Mouse (Mus musculus) midbrain, embryonic 11.5 days (tissue): ENCODE measurements around the gene C1qtnf9. TPM values are rescaled to one million over a fixed set of nuclear protein-coding genes. Genes with fewer than 3 reads are reported as not detected.

Experiments
- ATAC-seq: fragments of 200-750 bp; cut with Nextera tagmentation; 2 replicates; pipeline ENCODE4 v1.8.0; 2017; ENCODE audit warnings: moderate TSS enrichment, moderate library complexity; ENCODE audit not compliant: low FRiP score
- DNase-seq: peaks from one replicate; pipeline ENCODE4 v3.0.0; 2015; ENCODE audit warnings: low spot score; ENCODE audit errors: missing footprints
- H3K27ac ChIP-seq: fragments of 300-500 bp; sonication (generic); 2 replicates; pipeline ENCODE4 v1.5.1; 2014; ENCODE audit warnings: low read depth, low read length
- H3K27me3 ChIP-seq: fragments of 300-500 bp; sonication (generic); 2 replicates; pipeline ENCODE4 v1.6.1; 2014; ENCODE audit warnings: mild to moderate bottlenecking, low read length, moderate library complexity, mixed read lengths; ENCODE audit not compliant: control insufficient read depth, insufficient read depth
- H3K36me3 ChIP-seq: fragments of 300-500 bp; sonication (generic); 2 replicates; pipeline ENCODE4 v1.6.1; 2014; ENCODE audit warnings: mild to moderate bottlenecking, low read length, moderate library complexity, mixed read lengths; ENCODE audit not compliant: control insufficient read depth, insufficient read depth
- H3K4me1 ChIP-seq: fragments of 300-500 bp; sonication (generic); 2 replicates; pipeline ENCODE4 v1.6.1; 2014; ENCODE audit warnings: low read length; ENCODE audit not compliant: control insufficient read depth, insufficient read depth
- H3K4me2 ChIP-seq: fragments of 300-500 bp; sonication (generic); 2 replicates; pipeline ENCODE4 v1.6.1; 2014; ENCODE audit warnings: mild to moderate bottlenecking, moderate library complexity
- H3K4me3 ChIP-seq: fragments of 300-500 bp; sonication (generic); 2 replicates; pipeline ENCODE4 v1.5.1; 2014; ENCODE audit warnings: low read depth, low read length
- H3K9ac ChIP-seq: fragments of 300-500 bp; sonication (generic); 2 replicates; pipeline ENCODE4 v1.6.1; 2014; ENCODE audit warnings: low read length
- H3K9me3 ChIP-seq: fragments of 300-500 bp; sonication (generic); 2 replicates; pipeline ENCODE4 v1.6.1; 2016; ENCODE audit warnings: low read length; ENCODE audit not compliant: control insufficient read depth
- WGBS: fragments of 180-500 bp; shearing (Covaris S2); extraction: QIAGEN DNeasy Blood & Tissue Kit; methylation state at CpG from one replicate; pipeline ENCODE4 v1.1.7; 2014; 5-methylcytosine and 5-hydroxymethylcytosine counted together
- polyA plus RNA-seq: library from polyadenylated mRNA; unstranded; fragments of >200 nt; fragmentation: Nextera tagmentation; extraction: Ambion mirVana; gene quantifications from 2 replicates; pipeline ENCODE4 v1.2.1, GENCODE M21; 2014

Gene C1qtnf9
- polyA plus RNA-seq, 1 experiment from 2014 or later = not detected

DNA sequence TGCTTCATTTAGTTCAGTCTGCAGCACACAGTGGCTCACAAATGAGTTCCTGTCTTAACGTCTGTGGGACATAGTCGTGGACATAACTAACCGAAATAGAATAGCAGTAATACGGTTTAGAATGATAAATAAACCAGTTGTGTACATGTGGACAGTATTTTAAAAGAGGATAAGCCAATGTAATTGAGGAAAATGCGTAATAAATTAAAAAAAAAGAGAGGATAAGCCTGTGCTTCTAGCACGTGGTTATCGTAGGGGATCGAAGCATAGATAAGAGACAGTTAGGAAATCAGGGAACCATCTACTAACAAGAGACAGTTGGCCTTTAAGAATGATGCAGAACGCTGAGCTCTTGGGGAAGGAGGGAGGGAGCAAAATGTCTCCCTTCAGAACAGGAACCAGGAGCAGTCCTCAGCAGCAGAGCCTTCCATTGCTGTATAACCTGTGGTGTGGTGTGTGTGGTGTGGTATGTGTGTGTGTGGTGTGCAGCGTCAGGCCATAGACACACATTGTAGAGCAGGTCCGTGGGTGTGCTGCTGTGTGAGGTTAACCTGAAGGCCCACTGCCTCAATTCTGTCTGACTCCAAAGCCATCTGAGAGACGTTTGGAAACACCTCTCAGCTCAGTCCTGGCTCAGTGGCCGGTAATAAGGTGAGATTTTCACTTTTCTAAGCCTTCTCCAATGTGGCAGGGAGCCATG lies 31.9 kb upstream of the C1qtnf9 start:
- no peak for DNase-seq
- Histone ChIP-seq H3K27ac (peak overlapping the region; percentile 73), H3K4me1 (peaks cover 43% of the 10 kb centered on the region), H3K9ac (peak overlapping the region; percentile 11; the same call in 1 of the 2 replicates), H3K27me3 (no peaks in the 10 kb centered on the region), H3K9me3 (no peaks in the 10 kb centered on the region), H3K4me2 (no peak overlapping the region), H3K4me3 (no peak overlapping the region), H3K36me3 (no peaks in the 10 kb centered on the region)
- 61% methylated on average over 13 of the region's 13 CpGs for WGBS
- no peak for ATAC-seq

- peak overlapping the region; percentile 73 for H3K27ac ChIP-seq
- H3K9ac ChIP-seq = peak overlapping the region; percentile 11; the same call in 1 of the 2 replicates
- peaks cover 43% of the 10 kb centered on the region for H3K4me1 ChIP-seq
- 9% methylated on average over 4 of the region's 4 CpGs for WGBS
- H3K9me3 ChIP-seq = no peaks in the 10 kb centered on the region
- peak overlapping the region; percentile 27; the same call in 1 of the 2 replicates for H3K4me2 ChIP-seq
- ATAC-seq (peak; percentile 63), DNase-seq (peak; percentile 93)
- no peaks in the 10 kb centered on the region for H3K27me3 ChIP-seq
- H3K4me3 ChIP-seq = no peak overlapping the region
- no peaks in the 10 kb centered on the region for H3K36me3 ChIP-seq
Measured at GRCm38 (mm10) chr14:60736591-60737192, 31.2 kb upstream of the C1qtnf9 start.

- peak; percentile 88 for DNase-seq
- ATAC-seq = peak; percentile 41
Measured at GRCm38 (mm10) chr14:60737202-60737611, 30.7 kb upstream of the C1qtnf9 start.

GRCm38 (mm10) chr14:60738434-60738938 lies 29.4 kb upstream of the C1qtnf9 start:
- 66% methylated on average over 10 of the region's 10 CpGs for WGBS
- Histone ChIP-seq H3K4me1 (peaks cover 33% of the 10 kb centered on the region), H3K27me3 (no peaks in the 10 kb centered on the region), H3K36me3 (no peaks in the 10 kb centered on the region; the same call in 1 of the 2 replicates), H3K27ac (no peak overlapping the region), H3K9me3 (no peaks in the 10 kb centered on the region), H3K9ac (no peak overlapping the region), H3K4me2 (no peak overlapping the region), H3K4me3 (no peak overlapping the region)
- ATAC-seq = no peak
- DNase-seq = peak; percentile 85

More at GRCm38 (mm10) chr14:60737202-60737611, 30.7 kb upstream of the C1qtnf9 start:
- Histone ChIP-seq H3K4me3 (no peak overlapping the region), H3K9ac (no peak overlapping the region), H3K4me2 (peak overlapping the region; percentile 27; the same call in 1 of the 2 replicates), H3K9me3 (no peaks in the 10 kb centered on the region), H3K36me3 (no peaks in the 10 kb centered on the region; the same call in 1 of the 2 replicates), H3K4me1 (peaks cover 43% of the 10 kb centered on the region), H3K27ac (peak overlapping the region; percentile 73; the same call in 1 of the 2 replicates), H3K27me3 (no peaks in the 10 kb centered on the region)
- 13% methylated on average over 7 of the region's 7 CpGs for WGBS

DNA sequence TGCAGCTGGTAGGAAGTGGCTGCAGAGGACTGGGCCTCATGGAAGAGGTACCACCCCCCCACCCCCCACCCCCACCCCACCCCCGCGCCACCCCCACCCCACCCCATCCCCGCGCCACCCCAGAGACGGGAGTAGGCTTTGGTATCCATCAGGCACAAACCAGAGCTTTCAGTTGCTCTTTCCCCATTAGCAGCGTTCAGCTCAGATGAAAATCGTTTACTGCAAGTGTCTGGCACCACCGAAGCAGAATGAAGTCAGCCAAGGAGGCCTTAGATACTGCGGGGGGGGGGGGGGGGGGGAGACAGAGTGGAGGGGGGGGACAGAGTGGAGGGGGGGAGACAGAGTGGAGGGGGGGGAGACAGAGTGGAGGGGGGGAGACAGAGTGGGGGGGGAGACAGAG lies 28.8 kb upstream of the C1qtnf9 start:
- no peak for ATAC-seq
- peaks cover 30% of the 10 kb centered on the region for H3K4me1 ChIP-seq
- no peak for DNase-seq

GRCm38 (mm10) chr14:60739616-60740015 lies 28.3 kb upstream of the C1qtnf9 start:
- DNase-seq = no peak
- Histone ChIP-seq H3K4me2 (no peak overlapping the region), H3K9ac (no peak overlapping the region), H3K4me3 (no peak overlapping the region), H3K4me1 (peaks cover 30% of the 10 kb centered on the region), H3K27me3 (no peaks in the 10 kb centered on the region), H3K27ac (no peak overlapping the region), H3K9me3 (no peaks in the 10 kb centered on the region), H3K36me3 (no peaks in the 10 kb centered on the region; the same call in 1 of the 2 replicates)
- WGBS = 77% methylated on average over 12 of the region's 12 CpGs
- no peak for ATAC-seq

More for the DNA sequence above, 28.8 kb upstream of the C1qtnf9 start:
- no peaks in the 10 kb centered on the region for H3K9me3 ChIP-seq
- no peaks in the 10 kb centered on the region; the same call in 1 of the 2 replicates for H3K36me3 ChIP-seq
- H3K4me3 ChIP-seq = no peak overlapping the region
- no peaks in the 10 kb centered on the region for H3K27me3 ChIP-seq
- no peak overlapping the region for H3K27ac ChIP-seq
- 15% methylated on average over 7 of the region's 9 CpGs for WGBS
- H3K9ac ChIP-seq = no peak overlapping the region
- H3K4me2 ChIP-seq = no peak overlapping the region

DNA sequence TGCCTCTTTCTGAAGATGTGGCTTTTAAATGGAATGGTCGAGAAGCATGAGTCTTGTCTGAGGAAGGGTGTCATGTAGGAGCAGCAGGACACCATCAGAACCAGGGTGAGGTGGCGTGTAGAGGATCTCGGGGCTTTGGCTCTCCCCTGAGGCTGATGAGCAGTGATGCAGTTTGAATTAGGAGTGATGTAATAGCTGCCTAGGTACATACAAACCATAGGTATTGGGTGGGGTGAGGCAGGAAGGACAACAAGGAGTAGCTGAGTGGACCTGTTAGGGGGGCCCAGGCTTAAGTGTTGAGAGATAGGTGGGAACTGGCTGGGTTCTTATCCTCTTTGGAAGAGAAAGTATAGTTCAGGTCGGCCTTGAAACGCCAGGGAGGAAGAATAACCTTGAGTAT lies 27.4 kb upstream of the C1qtnf9 start:
- peaks cover 22% of the 10 kb centered on the region for H3K4me1 ChIP-seq
- ATAC-seq (no peak), DNase-seq (no peak)
- H3K27ac ChIP-seq = no peak overlapping the region
- no peaks in the 10 kb centered on the region for H3K9me3 ChIP-seq
- H3K27me3 ChIP-seq = no peaks in the 10 kb centered on the region
- H3K36me3 ChIP-seq = peaks cover 2% of the 10 kb centered on the region; the same call in 1 of the 2 replicates
- WGBS = 93% methylated on average over 5 of the region's 5 CpGs
- no peak overlapping the region for H3K4me2 ChIP-seq
- no peak overlapping the region for H3K4me3 ChIP-seq
- H3K9ac ChIP-seq = no peak overlapping the region

DNA sequence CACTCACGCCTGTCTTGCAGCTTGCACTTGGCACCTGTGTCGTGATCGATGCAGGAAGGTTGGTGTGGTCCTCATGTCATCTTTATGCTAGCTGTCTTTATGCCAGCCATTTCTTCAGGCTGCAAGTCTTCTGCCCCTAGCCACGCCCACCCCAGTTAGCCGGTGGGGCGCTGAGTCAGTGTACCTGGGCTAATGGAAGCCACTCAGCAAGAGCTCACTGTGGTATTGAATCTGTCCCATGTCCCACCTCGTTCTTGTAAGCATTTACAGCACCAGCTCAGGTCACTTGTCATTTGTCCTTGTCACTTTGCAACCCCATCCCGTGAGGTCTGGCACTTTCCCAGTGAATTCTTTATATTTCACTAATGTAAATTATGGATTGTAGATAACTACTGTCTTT lies 26.9 kb upstream of the C1qtnf9 start:
- Histone ChIP-seq H3K27ac (no peak overlapping the region), H3K27me3 (no peaks in the 10 kb centered on the region), H3K9me3 (no peaks in the 10 kb centered on the region), H3K4me1 (peaks cover 17% of the 10 kb centered on the region), H3K9ac (no peak overlapping the region), H3K4me3 (no peak overlapping the region), H3K4me2 (no peak overlapping the region), H3K36me3 (peaks cover 5% of the 10 kb centered on the region)
- DNase-seq (no peak), ATAC-seq (no peak)
- WGBS = 86% methylated on average over 8 of the region's 8 CpGs

- Histone ChIP-seq H3K9me3 (no peaks in the 10 kb centered on the region), H3K4me3 (no peak overlapping the region), H3K27me3 (no peaks in the 10 kb centered on the region), H3K4me1 (peaks cover 12% of the 10 kb centered on the region), H3K36me3 (peaks cover 10% of the 10 kb centered on the region), H3K9ac (no peak overlapping the region), H3K27ac (no peak overlapping the region), H3K4me2 (no peak overlapping the region)
- no peak for DNase-seq
- 87% methylated on average over 6 of the region's 6 CpGs for WGBS
- ATAC-seq = no peak
Measured at GRCm38 (mm10) chr14:60741490-60741981, 26.4 kb upstream of the C1qtnf9 start.
